Mouse (Mus musculus) gastrocnemius, adult 18-20 months (tissue): ENCODE data around the gene Gm9758. TPM values are rescaled to one million over a fixed set of nuclear protein-coding genes. Genes with fewer than 3 reads are reported as not detected.
"Not testable (repeated sequence)": the region's sequence is repeated elsewhere in the genome, so short reads cannot be mapped to it uniquely, and the experiment has no call there.

Experiments
- DNase-seq: peaks from one replicate; pipeline ENCODE4 v3.0.0; 2021; ENCODE audit warnings: low spot score
- long read RNA-seq, 2 experiments: library from polyadenylated mRNA; stranded (forward); transcript quantifications; one replicate each; pipeline ENCODE4 v2.0.0; 2021
- total RNA-seq, 2 experiments: library from RNA; stranded (reverse); gene quantifications; 2 replicates each; pipeline ENCODE4 v1.2.3; 2021

Gm9758 gene
- total RNA-seq = not detected
- long read RNA-seq, experiment 1 = 0 reads
- long read RNA-seq, experiment 2 = 0 reads

DNA sequence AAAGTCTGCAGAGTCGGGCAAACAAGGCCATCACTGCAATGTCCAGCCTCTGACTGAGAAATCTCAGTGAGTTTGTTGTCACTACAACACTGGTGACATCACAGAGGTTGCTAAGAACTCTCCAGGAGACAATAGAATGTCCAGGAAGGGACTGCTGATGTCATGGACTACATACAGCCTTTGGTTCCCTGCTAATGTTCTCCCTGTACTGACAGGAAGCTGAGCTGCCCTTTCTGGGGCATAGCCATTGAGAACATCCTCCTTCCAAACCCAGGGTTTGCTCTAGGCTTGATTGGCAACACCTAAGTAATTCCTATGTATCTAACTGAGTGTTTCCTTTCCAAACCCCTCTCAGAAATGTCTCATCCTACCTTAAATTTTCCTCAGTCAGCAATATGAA, at the start of gene Gm9758:
Gene Gm9758, minus strand, starts transcription at position 101 of the 400 bp plus-strand sequence.
- not testable (repeated sequence) for DNase-seq

DNA sequence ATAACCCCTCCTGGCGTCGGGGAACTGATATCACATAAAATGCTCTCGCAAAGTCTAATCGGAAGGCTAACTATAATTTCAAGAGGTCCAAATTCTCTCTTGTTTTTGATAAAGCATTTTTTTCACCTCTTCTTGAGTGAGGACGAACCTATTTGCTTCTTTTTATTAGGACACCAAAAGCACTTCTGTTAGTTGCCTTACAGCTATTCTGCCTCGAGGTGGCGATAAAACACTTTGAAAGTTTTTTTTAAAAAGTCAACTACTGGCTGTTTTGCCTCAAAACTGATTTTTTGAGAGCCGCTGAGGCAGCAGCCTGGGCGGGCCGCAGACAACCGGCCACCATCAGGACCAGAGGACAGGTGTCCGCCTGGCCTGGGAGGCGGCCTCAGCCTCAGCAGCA, 49.1 kb upstream of the Gm9758 start:
- not testable (repeated sequence) for DNase-seq

DNA sequence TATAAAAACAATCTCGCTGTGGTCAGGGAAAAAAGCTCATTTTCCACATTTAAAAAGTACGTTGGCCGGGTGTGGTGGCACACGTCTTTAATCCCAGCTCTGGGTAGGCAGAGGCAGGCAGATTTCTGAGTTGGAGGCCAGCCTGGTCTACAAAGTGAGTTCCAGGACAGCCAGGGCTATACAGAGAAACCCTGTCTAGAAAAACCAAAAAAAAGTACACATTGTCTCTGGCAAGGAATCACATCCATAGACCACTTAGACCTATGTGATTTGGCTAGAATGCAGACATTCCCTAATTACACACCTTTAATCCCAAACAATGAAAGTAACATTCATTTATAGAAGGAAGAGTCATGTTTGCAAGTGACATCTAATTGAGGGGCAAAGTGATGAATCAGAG, 46.8 kb upstream of the Gm9758 start:
- DNase-seq = not testable (repeated sequence)

DNA sequence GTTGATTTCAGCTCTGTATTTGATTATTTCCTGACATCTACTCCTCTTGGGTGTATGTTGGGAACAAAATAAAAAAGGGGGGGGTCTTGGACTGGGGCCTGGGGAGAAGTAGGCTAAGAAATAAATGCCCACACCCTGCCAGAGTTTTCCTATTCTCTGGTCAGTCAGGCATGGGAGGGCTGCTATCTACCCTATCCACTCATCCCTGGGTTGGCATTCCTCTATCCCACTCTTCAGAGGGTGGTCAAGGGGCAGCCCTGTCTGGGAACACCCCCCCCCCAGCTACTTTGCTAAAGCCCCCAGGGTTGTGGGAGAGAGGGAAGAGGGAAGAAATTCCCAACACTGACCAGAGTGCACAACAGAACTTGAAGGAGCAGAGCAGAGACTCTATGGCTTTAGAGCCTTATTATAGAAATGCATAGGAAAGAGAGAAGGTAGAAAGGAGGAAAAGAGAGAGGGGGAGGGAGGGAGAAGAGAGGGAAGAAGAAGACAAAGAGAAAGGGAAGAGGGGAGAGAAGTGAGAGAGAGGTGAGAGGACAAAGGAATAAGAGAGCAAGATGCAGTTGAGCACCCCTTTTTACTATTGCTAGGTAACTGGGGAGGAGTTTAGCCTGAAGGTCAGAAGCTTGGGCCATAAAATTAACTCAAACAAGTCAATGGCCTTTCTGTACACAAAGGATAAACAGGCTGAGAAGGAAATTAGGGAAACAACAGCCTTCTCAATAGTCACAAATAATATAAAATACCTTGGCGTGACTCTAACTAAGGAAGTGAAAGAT, 41.4 kb upstream of the Gm9758 start:
- DNase-seq = not testable (repeated sequence)

DNA sequence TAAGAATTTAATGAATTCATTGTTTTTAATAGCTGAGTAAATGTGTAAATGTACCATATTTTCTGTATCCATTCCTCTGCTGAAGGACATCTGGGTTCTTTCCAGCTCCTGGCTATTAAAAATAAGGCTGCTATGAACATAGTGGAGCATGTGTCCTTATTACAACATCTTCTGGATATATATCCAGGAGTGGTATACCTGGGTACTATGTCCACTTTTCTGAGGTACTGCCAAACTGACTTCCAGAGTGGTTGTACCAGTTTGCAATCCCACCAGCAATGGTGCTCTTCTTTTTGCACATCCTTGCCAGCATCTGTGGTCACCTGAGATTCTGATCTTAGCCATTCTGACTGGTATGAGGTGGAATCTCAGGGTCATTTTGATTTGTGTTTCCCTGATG, 38.9 kb upstream of the Gm9758 start:
- not testable (repeated sequence) for DNase-seq

DNA sequence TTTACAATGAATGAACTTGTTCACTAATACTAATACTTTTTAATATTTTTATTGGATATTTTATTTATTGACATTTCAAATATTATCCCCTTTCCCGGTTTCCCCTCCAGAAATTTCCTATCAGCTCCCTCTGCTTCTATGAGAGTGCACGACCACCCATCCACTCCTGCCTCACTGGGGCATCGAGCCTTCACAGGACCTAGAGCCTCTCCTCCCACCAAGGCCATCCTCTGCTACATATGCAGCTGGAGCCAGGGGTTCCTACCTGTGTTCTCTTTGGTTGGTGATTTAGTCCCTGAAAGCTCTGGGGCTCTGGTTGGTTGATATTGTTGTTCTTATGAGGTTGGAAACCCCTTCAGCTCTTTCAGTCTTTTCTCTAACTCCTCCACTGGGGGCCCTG, 38.0 kb upstream of the Gm9758 start:
- DNase-seq = not testable (repeated sequence)

DNA sequence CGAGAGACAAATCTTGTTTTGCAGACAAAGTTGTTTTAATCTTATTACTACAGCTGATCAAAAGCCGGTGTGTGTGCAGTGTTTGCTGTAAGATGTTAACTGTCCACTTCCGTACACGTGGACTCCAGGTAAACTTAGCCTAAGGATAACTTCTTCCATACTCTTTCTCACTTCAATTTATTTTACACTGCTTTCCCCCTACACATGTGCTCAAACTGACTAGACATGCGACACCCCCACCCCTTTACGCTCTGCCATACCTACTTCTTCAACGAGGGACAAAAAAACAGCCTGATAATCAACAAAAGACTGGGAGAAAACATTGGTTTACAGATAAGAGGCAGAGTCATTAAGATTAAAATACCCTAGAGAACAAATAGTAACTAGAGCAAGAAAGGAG, 37.1 kb upstream of the Gm9758 start:
- DNase-seq = not testable (repeated sequence)

DNA sequence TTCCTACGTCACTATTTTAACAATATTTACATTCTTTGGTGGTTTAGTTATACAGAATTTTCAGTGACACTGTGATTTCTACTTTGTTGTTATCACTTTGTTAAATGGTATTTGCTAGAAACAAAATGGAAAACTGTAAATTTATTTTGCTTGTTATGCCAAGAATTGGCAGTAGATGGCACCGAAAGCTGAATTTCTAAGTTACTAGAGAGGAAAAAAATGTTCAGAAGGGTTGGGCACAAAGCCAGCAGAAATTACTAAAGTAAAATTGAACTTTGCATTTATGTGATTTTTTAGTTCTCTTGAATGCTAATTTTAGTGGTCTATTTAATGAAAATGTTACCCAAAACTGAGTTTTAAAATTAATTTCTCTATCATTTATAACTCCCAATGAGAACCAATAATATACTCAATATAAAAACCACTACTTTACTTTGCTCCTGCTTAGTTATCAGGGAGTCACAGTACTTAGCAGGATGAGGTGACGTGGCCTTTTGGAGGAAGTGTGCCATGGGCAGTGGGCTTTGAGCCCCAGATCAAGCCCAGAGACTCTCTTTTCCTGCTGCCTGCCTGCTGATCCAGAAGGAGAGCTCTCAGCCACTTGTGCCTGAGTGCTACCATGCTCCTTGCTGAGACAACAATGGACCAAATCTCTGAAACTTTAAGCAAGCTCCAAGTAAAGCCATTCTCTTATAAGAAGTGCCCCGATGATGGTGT, 32.9 kb upstream of the Gm9758 start:
- DNase-seq = not testable (repeated sequence)

DNA sequence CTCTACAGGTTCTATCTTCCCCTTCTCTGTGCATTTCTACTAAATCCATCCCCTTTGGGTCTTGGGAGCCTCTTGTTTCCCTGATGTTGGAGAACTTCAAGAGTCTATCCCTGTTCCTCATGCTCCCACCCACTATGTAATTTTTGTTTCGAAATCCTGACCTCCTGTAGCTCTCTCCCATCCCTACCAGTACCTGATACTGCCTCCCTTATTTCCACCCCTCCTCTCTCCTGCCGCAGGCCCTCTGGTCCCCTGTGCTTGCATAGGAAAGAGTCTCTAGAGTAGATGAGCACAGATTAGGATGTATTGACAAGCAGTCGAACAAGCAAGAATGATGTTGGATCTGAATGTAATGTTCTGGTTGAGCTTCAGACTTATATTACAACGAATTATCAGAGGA, 30.8 kb upstream of the Gm9758 start:
- not testable (repeated sequence) for DNase-seq

DNA sequence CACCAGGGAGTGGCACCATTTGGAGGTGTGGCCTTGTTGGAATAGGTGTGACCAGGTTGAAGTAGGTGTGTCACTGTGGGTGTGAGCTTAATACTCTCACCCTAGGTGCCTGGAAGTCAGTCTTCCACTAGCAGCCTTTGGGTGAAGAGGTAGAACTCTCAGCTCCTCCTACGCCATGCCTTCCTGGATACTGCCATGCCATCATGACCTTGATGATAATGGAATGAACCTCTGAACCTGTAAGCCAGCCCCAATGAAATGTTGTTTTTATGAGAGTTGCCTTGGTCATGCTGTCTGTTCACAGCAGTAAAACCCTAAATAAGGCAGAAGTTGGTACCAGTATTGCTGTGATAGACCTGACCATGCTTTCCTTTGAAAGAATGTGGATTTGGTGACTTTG, 26.3 kb upstream of the Gm9758 start:
- not testable (repeated sequence) for DNase-seq

DNA sequence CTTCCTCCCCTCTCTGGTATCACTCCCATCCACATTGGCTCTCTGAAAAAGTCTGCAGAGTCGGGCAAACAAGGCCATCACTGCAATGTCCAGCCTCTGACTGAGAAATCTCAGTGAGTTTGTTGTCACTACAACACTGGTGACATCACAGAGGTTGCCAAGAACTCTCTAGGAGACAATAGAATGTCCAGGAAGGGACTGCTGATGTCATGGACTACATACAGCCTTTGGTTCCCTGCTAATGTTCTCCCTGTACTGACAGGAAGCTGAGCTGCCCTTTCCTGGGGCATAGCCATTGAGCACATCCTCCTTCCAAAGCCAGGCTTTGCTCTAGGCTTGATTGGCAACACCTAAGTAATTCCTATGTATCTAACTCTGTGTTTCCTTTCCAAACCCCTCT, 23.6 kb upstream of the Gm9758 start, which contains the start of gene Speer4e:
Gene Speer4e, minus strand, starts transcription at position 101 of the 400 bp plus-strand sequence.
- not testable (repeated sequence) for DNase-seq

DNA sequence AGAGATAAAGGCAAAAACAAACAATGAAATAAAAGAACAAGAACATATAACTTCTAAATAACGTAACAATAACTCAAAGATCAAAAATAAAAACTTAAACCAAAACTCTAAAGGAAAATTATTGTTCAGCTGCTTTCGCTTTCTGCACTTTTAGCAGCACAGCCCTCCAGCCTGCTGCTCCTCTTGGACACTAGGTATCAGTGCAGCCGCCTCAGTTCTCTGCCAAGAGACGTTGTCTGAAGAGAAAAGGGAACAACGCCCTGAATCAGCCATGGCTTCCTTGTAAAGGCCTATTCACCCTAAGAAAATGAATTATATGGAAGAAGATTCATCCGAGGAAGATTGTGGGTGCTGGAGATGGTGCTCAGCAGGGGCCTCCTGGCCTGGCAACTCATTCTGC, 19.0 kb upstream of the Gm9758 start:
- not testable (repeated sequence) for DNase-seq

DNA sequence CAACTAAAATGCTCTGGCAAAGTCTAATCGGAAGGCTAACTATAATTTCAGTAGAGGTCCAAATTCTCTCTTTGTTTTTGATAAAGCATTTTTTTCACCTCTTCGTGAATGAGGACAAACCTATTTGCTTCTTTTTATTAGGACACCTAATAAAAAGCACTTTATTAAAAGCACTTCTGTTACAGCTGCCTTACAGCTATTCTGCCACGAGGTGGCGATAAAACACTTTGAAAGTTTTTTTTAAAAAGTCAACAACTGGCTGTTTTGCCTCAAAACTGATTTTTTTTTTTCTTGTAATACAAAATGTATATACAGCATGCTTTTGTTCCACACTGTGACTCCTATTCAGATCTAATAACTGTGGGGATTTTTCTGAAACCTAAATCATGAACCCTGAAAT, 12.3 kb upstream of the Gm9758 start:
- DNase-seq = not testable (repeated sequence)

DNA sequence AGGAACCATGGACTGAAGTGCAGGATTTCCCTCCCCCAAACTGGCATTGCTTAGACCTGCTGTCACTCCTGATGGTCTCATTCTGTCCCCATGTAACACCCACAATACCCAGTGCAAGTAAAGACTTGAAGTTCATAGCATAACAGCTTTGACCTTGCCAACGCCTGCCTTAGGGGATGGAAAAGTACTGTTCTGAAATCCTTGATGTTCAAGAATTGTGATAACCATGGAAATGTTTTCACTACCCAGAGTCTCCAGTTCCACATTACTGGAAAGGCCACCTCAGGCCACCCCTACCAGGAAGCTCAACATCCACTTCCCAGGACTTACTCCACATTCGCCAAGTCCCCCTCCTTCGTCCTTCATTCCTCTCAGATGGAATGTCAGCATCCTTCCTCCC, 338 bp downstream of the Gm9758 start:
- DNase-seq = not testable (repeated sequence)

DNA sequence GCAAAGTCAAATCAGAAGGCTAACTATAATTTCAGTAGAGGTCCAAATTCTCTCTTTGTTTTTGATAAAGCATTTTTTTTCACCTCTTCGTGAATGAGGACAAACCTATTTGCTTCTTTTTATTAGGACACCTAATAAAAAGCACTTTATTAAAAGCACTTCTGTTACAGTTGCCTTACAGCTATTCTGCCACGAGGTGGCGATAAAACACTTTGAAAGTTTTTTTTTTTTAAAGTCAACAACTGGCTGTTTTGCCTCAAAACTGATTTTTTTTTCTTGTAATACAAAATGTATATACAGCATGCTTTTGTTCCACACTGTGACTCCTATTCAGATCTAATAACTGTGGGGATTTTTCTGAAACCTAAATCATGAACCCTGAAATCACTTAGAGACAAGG, 11.2 kb downstream of the Gm9758 start:
- not testable (repeated sequence) for DNase-seq

DNA sequence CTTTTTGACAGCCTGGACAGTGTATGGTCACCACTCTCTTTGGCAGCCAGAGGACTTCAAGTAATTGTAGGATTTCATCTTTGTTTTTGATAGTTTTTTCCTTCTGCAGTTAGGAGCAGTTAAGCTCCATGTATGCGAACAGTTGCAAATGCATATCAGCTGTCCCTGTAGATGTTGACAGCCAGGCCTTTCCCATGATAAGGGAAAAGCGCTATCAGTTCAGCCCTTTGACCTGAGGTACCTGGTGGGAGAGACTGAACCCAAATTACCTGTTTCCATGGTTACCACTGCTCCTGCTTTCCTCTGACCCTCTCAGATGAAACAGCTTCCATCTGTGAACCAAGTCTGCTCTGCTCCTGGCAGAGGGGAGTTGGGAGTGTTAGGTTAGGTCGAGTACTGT, 22.5 kb downstream of the Gm9758 start:
- DNase-seq = no peak

DNA sequence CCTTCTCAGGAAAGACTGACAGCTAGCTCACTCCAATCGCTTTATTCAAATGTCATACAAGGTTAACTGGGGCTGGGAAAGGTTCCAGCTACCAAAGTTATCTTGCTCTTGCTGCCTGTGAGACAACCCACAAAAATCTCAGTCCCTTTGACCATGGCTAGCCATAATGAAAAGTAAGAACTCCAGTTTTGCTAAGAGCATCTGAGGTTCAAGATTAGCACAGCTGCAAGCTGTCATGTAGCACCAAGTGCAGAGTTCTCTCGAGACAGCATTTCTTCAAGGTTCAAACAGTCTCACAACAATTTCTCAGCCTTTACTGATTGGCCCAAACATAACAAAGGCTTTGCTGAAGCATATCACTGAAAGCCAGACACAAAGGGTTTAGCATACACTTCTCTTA, 29.4 kb downstream of the Gm9758 start:
- DNase-seq = not testable (repeated sequence)

Other genes with a start within 250 kb of the Gm9758 start
- gene Speer4e, start 23.5 kb upstream of the Gm9758 start, total RNA-seq = not detected
- not detected for gene Gm10354, start 64.0 kb upstream of the Gm9758 start, total RNA-seq
- gene Gm17019, start 118.1 kb upstream of the Gm9758 start, total RNA-seq = not detected